ENCODE assay signal across 21 mouse cellular contexts in the genomic region with DNA sequence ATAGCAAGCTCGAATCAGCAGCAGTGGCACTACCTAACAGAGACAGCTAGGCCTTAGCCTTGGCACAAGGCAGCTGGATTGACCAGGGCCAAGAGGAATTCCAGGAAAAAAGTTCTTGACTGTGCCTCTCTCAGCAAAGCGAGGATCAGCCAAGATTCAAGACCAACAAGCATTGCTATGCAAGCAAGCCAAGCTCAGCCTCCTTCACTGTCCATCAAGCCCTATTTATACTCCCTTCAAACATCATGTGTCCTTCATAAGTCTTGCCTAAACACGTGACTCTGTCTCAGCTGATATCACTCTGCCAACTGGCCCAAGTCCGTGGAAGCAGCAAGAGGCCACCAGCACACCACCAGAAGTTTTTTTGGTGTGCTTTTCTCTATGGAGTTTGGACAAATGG. TPM values are rescaled to one million over a fixed set of nuclear protein-coding genes. Genes with fewer than 3 reads are reported as not detected.
"Had no signal": no experiment of that assay in that cellular context is flagged by ENCODE, and none has a peak within 500 bp of the region (broad histone marks: within the 10 kb centered on the region; RNA-seq: fewer than 3 reads in every experiment).

No protein-coding gene starts in this region.

- H3K27me3 ChIP-seq: limb, embryonic 13.5 days; liver, embryonic 12.5 days; neural tube, embryonic 13.5 days had no signal

- H3K4me3 ChIP-seq: layer of hippocampus, adult 2 months; limb, embryonic 10.5 days; limb, embryonic 13.5 days; liver, embryonic 12.5 days; liver, embryonic 15.5 days; megakaryocyte, embryonic 14.5 days; midbrain, embryonic 10.5 days; midbrain, embryonic 13.5 days; myocyte; neural tube, embryonic 13.5 days had no signal

- H3K36me3 ChIP-seq: limb, embryonic 10.5 days; limb, embryonic 13.5 days; liver, embryonic 12.5 days; liver, embryonic 15.5 days; midbrain, embryonic 10.5 days; midbrain, embryonic 13.5 days; neural tube, embryonic 13.5 days had no signal

- H3K4me1 ChIP-seq: liver, embryonic 12.5 days; liver, embryonic 15.5 days; megakaryocyte, embryonic 14.5 days; neural tube, embryonic 13.5 days had no signal

- DNase-seq: kidney, adult 11 months; kidney, postnatal 25 days; layer of hippocampus, adult 9-11 months; liver; retina, postnatal 1 day; right cerebral cortex, postnatal 25 days; thymus, adult 18-20 months; thymus, postnatal 36 days had no signal

- H3K27ac ChIP-seq: kidney, postnatal 0 days; layer of hippocampus, adult 2 months; limb, embryonic 10.5 days; limb, embryonic 13.5 days; liver, embryonic 12.5 days; liver, embryonic 15.5 days; midbrain, embryonic 10.5 days; midbrain, embryonic 13.5 days; neural tube, embryonic 13.5 days had no signal

RNA-seq across cellular contexts. Expression of gene Mpdz, which starts 6.8 kb away (rescaled TPM):
- total RNA-seq: monocyte, adult 5-6 weeks; neutrophil, adult 5-6 weeks had no signal
